Mouse (Mus musculus) limb, embryonic 15.5 days (tissue): Measurements from ENCODE around the gene Haus8. TPM values are rescaled to one million over a fixed set of nuclear protein-coding genes. Genes with fewer than 3 reads are reported as not detected.
"Not testable (repeated sequence)": the region's sequence is repeated elsewhere in the genome, so short reads cannot be mapped to it uniquely, and the experiment has no call there.

Experiments
- ATAC-seq: fragments of 200-750 bp; cut with Nextera tagmentation; 2 replicates; pipeline ENCODE4 v1.8.0; 2017; ENCODE audit warnings: low read depth, moderate TSS enrichment; ENCODE audit not compliant: insufficient number of reproducible peaks, low FRiP score, low TSS enrichment
- H3K27ac ChIP-seq: fragments of 300-500 bp; sonication (generic); 2 replicates; pipeline ENCODE4 v1.5.1; 2015; ENCODE audit warnings: moderate library complexity, mild to moderate bottlenecking, inconsistent platforms
- H3K27me3 ChIP-seq: fragments of 300-500 bp; sonication (generic); 2 replicates; pipeline ENCODE4 v1.6.1; 2015; ENCODE audit warnings: inconsistent platforms
- H3K36me3 ChIP-seq: fragments of 300-500 bp; sonication (generic); 2 replicates; pipeline ENCODE4 v1.6.1; 2015; ENCODE audit warnings: inconsistent platforms
- H3K4me1 ChIP-seq: fragments of 300-500 bp; sonication (generic); 2 replicates; pipeline ENCODE4 v1.6.1; 2015; ENCODE audit warnings: inconsistent platforms
- H3K4me2 ChIP-seq: fragments of 300-500 bp; sonication (generic); 2 replicates; pipeline ENCODE4 v1.6.1; 2015; ENCODE audit warnings: mild to moderate bottlenecking, inconsistent platforms
- H3K4me3 ChIP-seq: fragments of 300-500 bp; sonication (generic); 2 replicates; pipeline ENCODE4 v1.5.1; 2015; ENCODE audit warnings: mild to moderate bottlenecking, inconsistent platforms
- H3K9ac ChIP-seq: fragments of 300-500 bp; sonication (generic); 2 replicates; pipeline ENCODE4 v1.6.1; 2015; ENCODE audit warnings: inconsistent platforms
- H3K9me3 ChIP-seq: fragments of 300-500 bp; sonication (generic); 2 replicates; pipeline ENCODE4 v1.6.1; 2016; ENCODE audit warnings: inconsistent platforms
- WGBS: fragments of 180-500 bp; shearing (Covaris S2); methylation state at CpG from one replicate; pipeline ENCODE4 v1.1.7; 2015; 5-methylcytosine and 5-hydroxymethylcytosine counted together
- polyA plus RNA-seq: library from polyadenylated mRNA; unstranded; fragments of >200 nt; fragmentation: Nextera tagmentation; extraction: Ambion mirVana; gene quantifications from 2 replicates; pipeline ENCODE4 v1.2.1, GENCODE M21; 2015

The Haus8 gene
- polyA plus RNA-seq, 1 experiment from 2014 or later: 52.2 TPM

- not testable (repeated sequence) for H3K4me2 ChIP-seq, H3K27ac ChIP-seq, H3K9ac ChIP-seq, H3K9me3 ChIP-seq, H3K36me3 ChIP-seq, H3K27me3 ChIP-seq, ATAC-seq, H3K4me3 ChIP-seq
- 81% methylated on average over 1 of the region's 1 CpGs for WGBS
- H3K4me1 ChIP-seq: peaks cover 31% of the 10 kb centered on the region
Measured at GRCm38 (mm10) chr8:71281731-71282130, 9.0 kb upstream of the Haus8 start.

- not testable (repeated sequence) for H3K9me3 ChIP-seq, H3K27me3 ChIP-seq, H3K36me3 ChIP-seq, H3K4me2 ChIP-seq, H3K27ac ChIP-seq, H3K9ac ChIP-seq, ATAC-seq, H3K4me3 ChIP-seq
- WGBS: 52% methylated on average over 1 of the region's 1 CpGs
- peaks cover 28% of the 10 kb centered on the region for H3K4me1 ChIP-seq
Measured at GRCm38 (mm10) chr8:71279409-71279808, 6.7 kb upstream of the Haus8 start.

GRCm38 (mm10) chr8:71276166-71276565 is 3.4 kb upstream of the Haus8 start:
- Histone ChIP-seq H3K9me3 (no peaks in the 10 kb centered on the region), H3K27ac (no peak overlapping the region), H3K4me3 (no peak overlapping the region), H3K36me3 (0 out of 2 replicates have a peak, but pooled peaks cover 3% of the 10 kb centered on the region), H3K4me1 (peaks cover 22% of the 10 kb centered on the region), H3K4me2 (no peak overlapping the region), H3K9ac (no peak overlapping the region), H3K27me3 (no peaks in the 10 kb centered on the region)
- no peak for ATAC-seq
- 89% methylated on average over 3 of the region's 3 CpGs for WGBS

GRCm38 (mm10) chr8:71274478-71274877 is 1.7 kb upstream of the Haus8 start:
- Histone ChIP-seq H3K9me3 (no peaks in the 10 kb centered on the region), H3K27ac (no peak overlapping the region), H3K4me1 (peaks cover 25% of the 10 kb centered on the region), H3K4me2 (no peak overlapping the region), H3K36me3 (0 out of 2 replicates have a peak, but pooled peaks cover 3% of the 10 kb centered on the region), H3K9ac (no peak overlapping the region), H3K4me3 (no peak overlapping the region), H3K27me3 (no peaks in the 10 kb centered on the region)
- no peak for ATAC-seq

GRCm38 (mm10) chr8:71273151-71273510 is 397 bp upstream of the Haus8 start:
- Histone ChIP-seq H3K4me1 (peaks cover 25% of the 10 kb centered on the region), H3K9me3 (no peaks in the 10 kb centered on the region), H3K4me3 (peak overlapping the region; percentile 90), H3K36me3 (0 out of 2 replicates have a peak, but pooled peaks cover 3% of the 10 kb centered on the region), H3K27ac (peak overlapping the region; percentile 85), H3K27me3 (no peaks in the 10 kb centered on the region), H3K9ac (peak overlapping the region; percentile 79), H3K4me2 (peak overlapping the region; percentile 73)
- ATAC-seq: no peak
- WGBS: under 1% methylated on average over 14 of the region's 14 CpGs

DNA sequence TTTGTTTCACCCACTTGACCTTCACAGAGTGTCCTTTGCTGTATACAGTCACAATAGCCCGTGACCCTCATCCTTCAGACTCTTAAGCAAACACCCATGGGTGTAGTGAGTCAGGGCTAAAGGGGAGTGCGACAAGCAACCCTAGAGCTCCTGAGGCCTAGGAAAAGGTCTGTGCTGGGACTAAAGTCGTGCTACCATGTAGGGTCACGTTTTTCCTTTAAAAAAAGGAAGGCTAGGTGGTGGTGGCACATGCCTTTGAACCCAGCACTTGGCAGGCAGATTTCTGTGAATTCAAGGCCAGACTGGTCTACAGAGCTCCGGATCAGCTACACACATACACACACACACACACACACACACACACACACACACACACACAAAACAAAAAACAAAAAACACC is 1.1 kb downstream of the Haus8 start:
- no peaks in the 10 kb centered on the region for H3K9me3 ChIP-seq
- H3K9ac ChIP-seq: peak overlapping the region; percentile 50
- peaks cover 25% of the 10 kb centered on the region for H3K4me1 ChIP-seq
- no peak for ATAC-seq
- peak overlapping the region; percentile 90 for H3K4me3 ChIP-seq
- peak overlapping the region; percentile 73 for H3K4me2 ChIP-seq
- 23% methylated on average over 5 of the region's 5 CpGs for WGBS
- H3K36me3 ChIP-seq: 0 out of 2 replicates have a peak, but pooled peaks cover 3% of the 10 kb centered on the region
- H3K27me3 ChIP-seq: no peaks in the 10 kb centered on the region
- peak overlapping the region; percentile 85 for H3K27ac ChIP-seq

GRCm38 (mm10) chr8:71268286-71268685 is 4.4 kb downstream of the Haus8 start:
- 90% methylated on average over 6 of the region's 6 CpGs for WGBS
- not testable (repeated sequence) for H3K27ac ChIP-seq, ATAC-seq, H3K36me3 ChIP-seq, H3K9me3 ChIP-seq, H3K9ac ChIP-seq, H3K4me2 ChIP-seq, H3K27me3 ChIP-seq, H3K4me1 ChIP-seq, H3K4me3 ChIP-seq

DNA sequence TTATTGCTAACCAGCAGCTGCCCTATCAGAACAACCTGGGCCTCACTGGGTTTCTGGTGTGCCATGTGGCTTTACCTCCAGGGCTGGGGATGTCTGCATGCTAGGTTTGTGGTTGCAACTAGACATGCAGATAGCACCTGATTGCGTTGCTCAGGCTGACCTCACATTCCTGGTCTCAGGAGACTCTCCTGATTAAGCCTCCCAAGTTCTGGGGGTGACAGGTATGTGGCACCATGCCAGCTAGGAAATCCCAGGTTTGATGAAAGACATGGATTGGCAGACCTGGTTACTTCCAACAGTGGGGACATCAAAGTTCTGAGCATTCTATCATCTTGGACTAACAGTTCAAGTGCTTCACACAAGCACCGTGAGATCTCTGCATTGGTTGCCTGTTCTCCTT is 5.0 kb downstream of the Haus8 start:
- peaks cover 8% of the 10 kb centered on the region for H3K4me1 ChIP-seq
- peaks cover 12% of the 10 kb centered on the region for H3K36me3 ChIP-seq
- no peak for ATAC-seq
- H3K27ac ChIP-seq: no peak overlapping the region
- no peak overlapping the region for H3K4me2 ChIP-seq
- 88% methylated on average over 2 of the region's 2 CpGs for WGBS
- no peak overlapping the region for H3K4me3 ChIP-seq
- H3K27me3 ChIP-seq: no peaks in the 10 kb centered on the region
- no peaks in the 10 kb centered on the region for H3K9me3 ChIP-seq
- no peak overlapping the region for H3K9ac ChIP-seq

GRCm38 (mm10) chr8:71261234-71261633 is 11.5 kb downstream of the Haus8 start:
- Histone ChIP-seq H3K36me3 (peaks cover 41% of the 10 kb centered on the region), H3K9ac (no peak overlapping the region), H3K27ac (no peak overlapping the region), H3K4me2 (no peak overlapping the region), H3K27me3 (no peaks in the 10 kb centered on the region), H3K4me1 (no peaks in the 10 kb centered on the region), H3K9me3 (no peaks in the 10 kb centered on the region), H3K4me3 (no peak overlapping the region)
- ATAC-seq: no peak

- Histone ChIP-seq H3K4me2 (no peak overlapping the region), H3K9ac (no peak overlapping the region), H3K4me3 (no peak overlapping the region), H3K27me3 (no peaks in the 10 kb centered on the region), H3K4me1 (no peaks in the 10 kb centered on the region), H3K27ac (no peak overlapping the region), H3K9me3 (no peaks in the 10 kb centered on the region), H3K36me3 (peaks cover 62% of the 10 kb centered on the region)
- 92% methylated on average over 3 of the region's 3 CpGs for WGBS
- ATAC-seq: no peak
Measured at GRCm38 (mm10) chr8:71256545-71257232, 16.0 kb downstream of the Haus8 start.

DNA sequence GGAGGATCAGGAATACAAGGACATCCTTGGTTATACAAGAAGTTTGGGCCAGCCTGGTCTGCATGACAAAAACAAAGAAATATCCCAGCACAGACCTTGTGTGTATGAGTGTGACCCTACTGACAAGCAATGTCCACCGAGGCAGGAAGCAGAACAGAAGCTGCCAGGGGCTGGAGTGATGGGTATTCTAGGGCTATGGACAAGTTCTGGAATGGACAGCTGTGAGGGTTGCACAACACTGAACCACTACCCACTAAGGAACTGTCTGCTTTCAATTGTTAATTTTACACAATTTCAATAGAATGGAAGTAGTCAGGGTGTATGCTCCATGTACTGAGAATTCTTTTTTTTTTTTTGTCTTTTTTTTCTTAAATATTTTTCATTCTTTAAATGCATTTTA is 24.5 kb downstream of the Haus8 start:
- Histone ChIP-seq H3K9me3 (no peaks in the 10 kb centered on the region), H3K36me3 (peaks cover 16% of the 10 kb centered on the region; the same call in 1 of the 2 replicates), H3K4me1 (no peaks in the 10 kb centered on the region), H3K4me3 (no peak overlapping the region), H3K27ac (no peak overlapping the region), H3K4me2 (no peak overlapping the region), H3K27me3 (no peaks in the 10 kb centered on the region), H3K9ac (no peak overlapping the region)
- ATAC-seq: no peak
- WGBS: 89% methylated on average over 1 of the region's 1 CpGs

DNA sequence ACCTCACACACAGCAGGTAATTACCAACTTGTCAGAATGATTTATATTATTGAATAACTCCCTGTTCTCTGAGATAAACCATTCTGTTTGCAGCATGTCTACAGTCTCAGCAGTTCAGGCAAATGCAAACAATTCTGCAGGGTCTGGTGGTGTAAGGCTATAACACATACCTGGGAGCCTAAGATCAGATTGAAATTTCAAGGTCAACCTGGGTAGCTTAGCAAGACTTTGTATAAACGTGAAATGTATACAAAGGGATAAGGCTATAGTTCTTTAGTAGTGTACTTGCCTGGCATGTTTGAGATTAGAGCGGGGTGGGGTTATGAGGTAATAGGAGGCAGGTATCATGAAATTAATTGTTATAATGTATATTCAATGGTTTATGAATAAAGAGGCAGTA is 30.0 kb downstream of the Haus8 start:
- H3K4me1 ChIP-seq: no peaks in the 10 kb centered on the region
- WGBS: 75% methylated on average over 2 of the region's 2 CpGs
- H3K36me3 ChIP-seq: no peaks in the 10 kb centered on the region
- no peak overlapping the region for H3K9ac ChIP-seq
- no peak overlapping the region for H3K4me2 ChIP-seq
- no peak for ATAC-seq
- H3K4me3 ChIP-seq: no peak overlapping the region
- no peak overlapping the region for H3K27ac ChIP-seq
- no peaks in the 10 kb centered on the region for H3K27me3 ChIP-seq
- H3K9me3 ChIP-seq: no peaks in the 10 kb centered on the region

GRCm38 (mm10) chr8:71224560-71224959 is 48.2 kb downstream of the Haus8 start:
- no peak overlapping the region for H3K9ac ChIP-seq
- WGBS: 40% methylated on average over 2 of the region's 2 CpGs
- no peak overlapping the region for H3K4me3 ChIP-seq
- no peaks in the 10 kb centered on the region for H3K36me3 ChIP-seq
- no peaks in the 10 kb centered on the region for H3K4me1 ChIP-seq
- H3K9me3 ChIP-seq: no peaks in the 10 kb centered on the region
- H3K4me2 ChIP-seq: no peak overlapping the region
- H3K27me3 ChIP-seq: no peaks in the 10 kb centered on the region
- no peak overlapping the region for H3K27ac ChIP-seq
- ATAC-seq: no peak
